8 mouse cellular contexts compared by ENCODE assay signal in the genomic region with DNA sequence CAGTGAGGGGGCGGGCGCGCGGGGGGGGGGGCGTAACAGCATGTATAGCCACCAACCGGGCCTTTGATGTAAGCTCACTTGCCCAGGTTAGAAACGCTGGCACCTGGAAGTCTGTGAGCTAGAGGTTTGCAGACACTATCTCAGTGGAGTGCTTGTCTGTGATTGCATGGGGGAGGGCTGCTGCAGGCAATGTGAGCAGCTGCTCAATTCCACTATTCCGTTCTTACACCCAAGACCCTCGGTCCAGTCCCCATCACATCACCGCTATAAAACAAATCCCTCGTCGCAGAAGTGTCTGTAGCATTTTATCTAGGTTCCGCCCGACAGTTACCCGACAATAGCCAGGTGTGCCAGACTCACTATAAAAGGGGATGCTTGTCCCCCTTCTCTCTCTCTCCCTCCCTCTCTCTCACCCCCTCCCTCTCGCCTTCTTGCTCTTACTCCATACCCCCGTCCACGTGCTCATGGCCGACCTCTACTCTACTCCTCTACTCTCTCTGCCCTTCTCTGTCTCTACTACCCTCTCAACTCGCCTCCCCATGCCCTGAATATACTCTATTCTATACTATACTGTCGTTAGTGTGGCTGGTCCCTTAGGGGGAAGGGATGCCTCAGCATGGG.
A peak's percentile ranks its signal among the peaks of the same experiment; 100 is the strongest.
DNase-seq lines count a peak whose midpoint lies in the region; ATAC-seq and TF ChIP-seq lines count a peak whose summit lies in the region.

No protein-coding gene starts in this region.

- no peak for DNase-seq in heart, postnatal 4 days
- peak; percentile 46 for DNase-seq in embryo, embryonic 11 days
- DNase-seq in hindbrain, postnatal 0 days (ENCODE audit: low spot score): peak; percentile 53
- DNase-seq in midbrain, embryonic 10.5 days (ENCODE audit: low spot score): peak; percentile 42
- DNase-seq in thymus, postnatal 14 days: peak; percentile 53

- peak; percentile 31; the same call in 1 of the 2 replicates for ATAC-seq in heart, embryonic 12.5 days (ENCODE audit: insufficient number of reproducible peaks, low FRiP score)
- peak; percentile 47 for ATAC-seq in hindbrain, postnatal 0 days
- ATAC-seq in megakaryocyte-erythroid progenitor cell, adult 5-6 weeks (replicated peaks; ENCODE audit: low FRiP score, low TSS enrichment, poor library complexity, severe bottlenecking): no peak

- peak overlapping the region; percentile 48 for H3K4me3 ChIP-seq in heart, embryonic 12.5 days
- peak overlapping the region; percentile 77 for H3K4me3 ChIP-seq in ES-Bruce4 (ENCODE audit: low read depth, low read length)
- peak overlapping the region; percentile 33 for H3K4me3 ChIP-seq in hindbrain, postnatal 0 days (ENCODE audit: low read length)
- peak overlapping the region; percentile 55 for H3K4me3 ChIP-seq in midbrain, embryonic 10.5 days

- peak overlapping the region; percentile 93 for H3K27ac ChIP-seq in heart, embryonic 12.5 days (ENCODE audit: poor library complexity, severe bottlenecking)
- peak overlapping the region; percentile 91 for H3K27ac ChIP-seq in ES-Bruce4 (ENCODE audit: insufficient read depth, low read length)
- H3K27ac ChIP-seq in hindbrain, postnatal 0 days: peak overlapping the region; percentile 86
- peak overlapping the region; percentile 94 for H3K27ac ChIP-seq in midbrain, embryonic 10.5 days (replicated peaks)

- H3K9me3 ChIP-seq in heart, embryonic 12.5 days (replicated peaks): no peaks in the 10 kb centered on the region
- H3K9me3 ChIP-seq in ES-Bruce4 (replicated peaks; ENCODE audit: control insufficient read depth, insufficient read depth, low read length, poor library complexity, severe bottlenecking): no peaks in the 10 kb centered on the region
- H3K9me3 ChIP-seq in hindbrain, postnatal 0 days (ENCODE audit: low read length): no peaks in the 10 kb centered on the region
- H3K9me3 ChIP-seq in midbrain, embryonic 10.5 days (replicated peaks): no peaks in the 10 kb centered on the region

- TF ChIP-seq EP300 in ES-Bruce4 (IDR thresholded peaks at IDR 0.05; ENCODE audit: insufficient read depth, low read depth, low read length): no peak

- no peak overlapping the region for H3K9ac ChIP-seq in heart, embryonic 12.5 days
- peak overlapping the region; percentile 79 for H3K9ac ChIP-seq in ES-Bruce4 (ENCODE audit: low read depth, poor library complexity, severe bottlenecking)
- H3K9ac ChIP-seq in hindbrain, postnatal 0 days (replicated peaks; ENCODE audit: low read length): peak overlapping the region; percentile 44; the same call in 1 of the 2 replicates

- peaks cover 36% of the 10 kb centered on the region for H3K27me3 ChIP-seq in heart, embryonic 12.5 days (replicated peaks)
- H3K27me3 ChIP-seq in ES-Bruce4 (ENCODE audit: control insufficient read depth, insufficient read depth, low read length, poor library complexity, severe bottlenecking): no peaks in the 10 kb centered on the region
- H3K27me3 ChIP-seq in hindbrain, postnatal 0 days (ENCODE audit: insufficient read depth, low read length): no peaks in the 10 kb centered on the region; the same call in 1 of the 2 replicates
- H3K27me3 ChIP-seq in midbrain, embryonic 10.5 days (ENCODE audit: low read depth, poor library complexity, severe bottlenecking): peaks cover 77% of the 10 kb centered on the region

- H3K4me1 ChIP-seq in heart, embryonic 12.5 days (replicated peaks): peaks cover 12% of the 10 kb centered on the region; the same call in 1 of the 2 replicates
- H3K4me1 ChIP-seq in ES-Bruce4 (ENCODE audit: control insufficient read depth, insufficient read depth, low read length): no peaks in the 10 kb centered on the region
- H3K4me1 ChIP-seq in hindbrain, postnatal 0 days (ENCODE audit: insufficient read depth, low read length): peaks cover 5% of the 10 kb centered on the region; the same call in 1 of the 2 replicates
- peaks cover 36% of the 10 kb centered on the region for H3K4me1 ChIP-seq in midbrain, embryonic 10.5 days

- no peak for TF ChIP-seq POLR2A in ES-Bruce4 (IDR thresholded peaks at IDR 0.05; ENCODE audit: insufficient read depth, low read length)

- 10% methylated on average over 17 of the region's 21 CpGs for WGBS in heart, embryonic 12.5 days
- WGBS in hindbrain, postnatal 0 days: 10% methylated on average over 21 of the region's 21 CpGs
- 10% methylated on average over 18 of the region's 21 CpGs for WGBS in midbrain, embryonic 10.5 days

- no peak for TF ChIP-seq CTCF in ES-Bruce4 (IDR thresholded peaks at IDR 0.05; ENCODE audit: low read depth, low read length)
- no peak for TF ChIP-seq CTCF in hindbrain, postnatal 0 days (IDR thresholded peaks at IDR 0.05; ENCODE audit: low read depth)

- peak overlapping the region; percentile 69 for H3K4me2 ChIP-seq in heart, embryonic 12.5 days
- H3K4me2 ChIP-seq in hindbrain, postnatal 0 days (ENCODE audit: low read depth, low read length): peak overlapping the region; percentile 60

- no peaks in the 10 kb centered on the region for H3K36me3 ChIP-seq in heart, embryonic 12.5 days
- no peaks in the 10 kb centered on the region for H3K36me3 ChIP-seq in ES-Bruce4 (ENCODE audit: control insufficient read depth, insufficient read depth, low read length, poor library complexity, severe bottlenecking)
- no peaks in the 10 kb centered on the region for H3K36me3 ChIP-seq in hindbrain, postnatal 0 days (ENCODE audit: insufficient read depth, low read length)
- H3K36me3 ChIP-seq in midbrain, embryonic 10.5 days: no peaks in the 10 kb centered on the region
